Mouse (Mus musculus) bone marrow, adult 2 months (tissue): ENCODE data around the gene Pcsk5. TPM values are rescaled to one million over a fixed set of nuclear protein-coding genes. Genes with fewer than 3 reads are reported as not detected.

Source experiments
- H3K27ac ChIP-seq: fragments of 200-500 bp; 2 replicates; pipeline ENCODE4 v1.5.1; 2012; ENCODE audit warnings: low read depth, mild to moderate bottlenecking, control low read depth, inconsistent platforms, low read length; ENCODE audit not compliant: control insufficient read depth, poor library complexity, insufficient read depth
- H3K4me1 ChIP-seq: fragments of 200-500 bp; 2 replicates; pipeline ENCODE4 v1.6.1; 2011; ENCODE audit warnings: low read length; ENCODE audit not compliant: control insufficient read depth, insufficient read depth
- H3K4me3 ChIP-seq: fragments of 200-500 bp; replicated peaks from 2 replicates; pipeline ENCODE3; 2011; ENCODE audit warnings: mild to moderate bottlenecking, low read depth, low read length, control low read depth; ENCODE audit not compliant: control insufficient read depth
- CTCF ChIP-seq: fragments of 200-500 bp; IDR thresholded peaks from 2 replicates; pipeline ENCODE4 v1.5.1; 2011; ENCODE audit warnings: low read length, control low read depth; ENCODE audit not compliant: control insufficient read depth, insufficient read depth
- POLR2A ChIP-seq: fragments of 200-500 bp; IDR thresholded peaks from 2 replicates; pipeline ENCODE4 v1.6.1; 2011; ENCODE audit warnings: low read depth, mild to moderate bottlenecking, control low read depth, low read length, borderline replicate concordance; ENCODE audit not compliant: control insufficient read depth
- WGBS: fragments of 180-500 bp; shearing (Covaris S2); methylation state at CpG from one replicate; pipeline ENCODE4 v1.1.7; 2018; 5-methylcytosine and 5-hydroxymethylcytosine counted together
- polyA plus RNA-seq: library from polyadenylated mRNA; stranded (reverse); fragments of >200 nt; gene quantifications from 2 replicates; pipeline ENCODE4 v1.2.4, GENCODE M21; 2011; ENCODE audit warnings: low replicate concordance; ENCODE audit not compliant: missing spikeins, insufficient read depth, insufficient read length

The Pcsk5 gene
- polyA plus RNA-seq, 1 experiment, result 0.90 TPM

- no peak overlapping the region for H3K27ac ChIP-seq
- WGBS, result 81% methylated on average over 4 of the region's 4 CpGs
Observed at GRCm38 (mm10) chr19:17799419-17800185, 37.8 kb downstream of the Pcsk5 start.

GRCm38 (mm10) chr19:17793457-17793856 is 44.0 kb downstream of the Pcsk5 start:
- H3K4me1 ChIP-seq, result no peaks in the 10 kb centered on the region
- H3K4me3 ChIP-seq, result no peak overlapping the region
- TF ChIP-seq POLR2A (no peak), CTCF (no peak)
- no peak overlapping the region for H3K27ac ChIP-seq
- 79% methylated on average over 4 of the region's 4 CpGs for whole genome bisulfite sequencing

More at GRCm38 (mm10) chr19:17799419-17800185, 37.8 kb downstream of the Pcsk5 start:
- TF ChIP-seq POLR2A, result no peak
- no peak for TF ChIP-seq CTCF
- Histone ChIP-seq H3K4me3 (no peak overlapping the region), H3K4me1 (no peaks in the 10 kb centered on the region)

- TF ChIP-seq CTCF (no peak), POLR2A (no peak)
- no peak overlapping the region for H3K4me3 ChIP-seq
- H3K27ac ChIP-seq, result no peak overlapping the region
- H3K4me1 ChIP-seq, result no peaks in the 10 kb centered on the region
- WGBS, result 80% methylated on average over 5 of the region's 5 CpGs
Observed at GRCm38 (mm10) chr19:17791485-17792052, 45.9 kb downstream of the Pcsk5 start.

- no peak for TF ChIP-seq POLR2A
- no peak for TF ChIP-seq CTCF
- H3K4me3 ChIP-seq, result no peak overlapping the region
- H3K4me1 ChIP-seq, result no peaks in the 10 kb centered on the region
- no peak overlapping the region for H3K27ac ChIP-seq
- WGBS, result 79% methylated on average over 10 of the region's 10 CpGs
Observed at GRCm38 (mm10) chr19:17788617-17789317, 48.7 kb downstream of the Pcsk5 start.

- TF ChIP-seq CTCF, result no peak
- TF ChIP-seq POLR2A, result no peak
- 68% methylated on average over 3 of the region's 3 CpGs for WGBS
- H3K27ac ChIP-seq, result no peak overlapping the region
- H3K4me3 ChIP-seq, result no peak overlapping the region
- H3K4me1 ChIP-seq, result no peaks in the 10 kb centered on the region
Observed at GRCm38 (mm10) chr19:17786744-17787143, 50.7 kb downstream of the Pcsk5 start.

GRCm38 (mm10) chr19:17784401-17785192 is 52.8 kb downstream of the Pcsk5 start:
- no peak for TF ChIP-seq POLR2A
- TF ChIP-seq CTCF, result no peak
- H3K27ac ChIP-seq, result no peak overlapping the region
- 77% methylated on average over 2 of the region's 2 CpGs for WGBS
- no peaks in the 10 kb centered on the region for H3K4me1 ChIP-seq
- H3K4me3 ChIP-seq, result no peak overlapping the region

- no peaks in the 10 kb centered on the region for H3K4me1 ChIP-seq
- 72% methylated on average over 2 of the region's 2 CpGs for WGBS
- no peak overlapping the region for H3K4me3 ChIP-seq
- H3K27ac ChIP-seq, result no peak overlapping the region
- TF ChIP-seq CTCF, result no peak
- no peak for TF ChIP-seq POLR2A
Observed at GRCm38 (mm10) chr19:17783231-17783630, 54.2 kb downstream of the Pcsk5 start.
